Mouse (Mus musculus): ENCODE measurements around the gene Upf3b.

DNA sequence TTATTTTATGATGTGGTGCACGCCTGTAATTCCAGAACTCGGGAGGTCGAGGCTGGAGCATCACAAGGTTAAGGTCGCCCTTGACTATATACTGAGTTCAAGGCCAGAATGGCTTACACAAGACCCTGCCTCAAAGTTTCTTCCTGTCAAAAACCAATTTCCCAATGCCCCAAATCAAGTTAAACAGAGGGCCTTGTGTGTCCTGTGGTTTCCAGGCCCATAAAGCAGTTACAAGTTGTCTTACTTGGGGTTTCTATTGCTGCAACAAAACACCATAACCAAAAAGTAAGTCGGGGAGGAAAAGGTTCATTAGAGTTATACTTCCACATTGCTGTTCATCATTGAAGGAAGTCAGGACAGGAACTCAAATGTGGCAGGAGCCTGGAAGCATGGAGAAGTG lies 41.4 kb downstream of the Upf3b start:
- TF ChIP-seq POLR2A (IDR thresholded peaks at IDR 0.05; ENCODE audit: insufficient read length, low read depth) (no peak), USF1 (IDR thresholded peaks at IDR 0.05; ENCODE audit: low read depth) (no peak)
